Mouse (Mus musculus): Measurements from ENCODE around the gene Tnip2. TPM values are rescaled to one million over a fixed set of nuclear protein-coding genes. Genes with fewer than 3 reads are reported as not detected.

Gene Tnip2
- total RNA-seq, 2 experiments from 2014 or later, result 15.2 to 19.1 TPM

- no peak for DNase-seq (ENCODE audit: low spot score in 2 of 2)
These were observed 47.7 kb downstream of the Tnip2 start for GRCm38 (mm10) chr5:34466079-34466478.

- DNase-seq (ENCODE audit: low spot score in 2 of 2), result no peak
These were observed 52.0 kb downstream of the Tnip2 start for GRCm38 (mm10) chr5:34461841-34462240.

GRCm38 (mm10) chr5:34461294-34461693 is 52.5 kb downstream of the Tnip2 start:
- DNase-seq (ENCODE audit: low spot score in 2 of 2), result no peak

- peak; percentile 16 to 36 for DNase-seq (ENCODE audit: low spot score in 2 of 2)
These were observed 54.8 kb downstream of the Tnip2 start for GRCm38 (mm10) chr5:34458994-34459393.

- no peak for DNase-seq (ENCODE audit: low spot score in 2 of 2)
These were observed 67.6 kb downstream of the Tnip2 start for GRCm38 (mm10) chr5:34446207-34446606.

Other genes starting within 250 kb of the Tnip2 start
- gene Zfyve28, start 225.5 kb downstream of the Tnip2 start, total RNA-seq (2021), result 10 to 100 TPM; 26.4 to 26.6 TPM
- under 1 TPM; 0.39 to 0.41 TPM for gene Cfap99, start 225.4 kb downstream of the Tnip2 start, total RNA-seq (2021)
- 10 to 100 TPM; 77.1 to 81.4 TPM for gene Rnf4, start 177.7 kb downstream of the Tnip2 start, total RNA-seq (2021)
- gene Fam193a, start 144.1 kb downstream of the Tnip2 start, total RNA-seq (2021), result 10 to 100 TPM; 40.5 to 41.7 TPM
- gene Sh3bp2, start 11.8 kb upstream of the Tnip2 start, total RNA-seq (2021), result 1 to 10 TPM; 6.0 to 6.8 TPM
- 100 to 1,000 TPM; 376 to 400 TPM for gene Add1, start 59.7 kb upstream of the Tnip2 start, total RNA-seq (2021)
- gene Mfsd10, start 123.2 kb upstream of the Tnip2 start, total RNA-seq (2021), result 10 to 100 TPM; 38.0 to 41.7 TPM
- gene Nop14, start 146.2 kb upstream of the Tnip2 start, total RNA-seq (2021), result 10 to 100 TPM; 13.8 to 15.4 TPM
- 1 to 10 TPM; 5.3 to 6.5 TPM for gene Grk4, start 146.4 kb upstream of the Tnip2 start, total RNA-seq (2021)
- gene Htt, start 247.7 kb upstream of the Tnip2 start, total RNA-seq (2021), result 10 to 100 TPM; 78.0 to 81.2 TPM